Mouse (Mus musculus) testis, adult 2 months (tissue): ENCODE measurements around the gene Podnl1. TPM values are rescaled to one million over a fixed set of nuclear protein-coding genes. Genes with fewer than 3 reads are reported as not detected.

ENCODE experiments used
- H3K27ac ChIP-seq: fragments of 200-500 bp; 2 replicates; pipeline ENCODE4 v1.5.1; 2012; ENCODE audit warnings: low read depth, low read length; ENCODE audit not compliant: control insufficient read depth, insufficient read depth
- H3K27me3 ChIP-seq: fragments of 200-500 bp; 2 replicates; pipeline ENCODE4 v1.6.1; 2012; ENCODE audit warnings: mild to moderate bottlenecking, low read length, moderate library complexity; ENCODE audit not compliant: control insufficient read depth, insufficient read depth
- H3K36me3 ChIP-seq: fragments of 200-500 bp; 2 replicates; pipeline ENCODE4 v1.6.1; 2012; ENCODE audit warnings: mild to moderate bottlenecking, low read length; ENCODE audit not compliant: control insufficient read depth, insufficient read depth
- H3K4me1 ChIP-seq: fragments of 200-500 bp; 2 replicates; pipeline ENCODE4 v1.6.1; 2012; ENCODE audit warnings: low read length; ENCODE audit not compliant: control insufficient read depth, insufficient read depth
- H3K4me3 ChIP-seq: fragments of 200-500 bp; 2 replicates; pipeline ENCODE4 v1.5.1; 2012; ENCODE audit warnings: low read depth, mild to moderate bottlenecking, low read length, moderate library complexity, mixed read lengths; ENCODE audit not compliant: control insufficient read depth
- CTCF ChIP-seq: fragments of 200-500 bp; IDR thresholded peaks from 2 replicates; pipeline ENCODE4 v1.5.1; 2012; ENCODE audit warnings: low read depth, mild to moderate bottlenecking, inconsistent platforms, low read length, moderate library complexity; ENCODE audit not compliant: control insufficient read depth, insufficient read depth, insufficient replicate concordance
- POLR2A ChIP-seq: fragments of 200-500 bp; IDR thresholded peaks from 2 replicates; pipeline ENCODE4 v1.6.1; 2012; ENCODE audit warnings: low read depth, mild to moderate bottlenecking, inconsistent platforms, low read length, moderate library complexity; ENCODE audit not compliant: control insufficient read depth
- polyA plus RNA-seq: library from polyadenylated mRNA; depleted of rRNA; stranded (reverse); fragments of >200 nt; gene quantifications from 2 replicates; pipeline ENCODE4 v1.2.3, GENCODE M21; 2012; rRNA removed

The Podnl1 gene
- polyA plus RNA-seq = 0.07 and 0.14 TPM in 2 replicates

DNA sequence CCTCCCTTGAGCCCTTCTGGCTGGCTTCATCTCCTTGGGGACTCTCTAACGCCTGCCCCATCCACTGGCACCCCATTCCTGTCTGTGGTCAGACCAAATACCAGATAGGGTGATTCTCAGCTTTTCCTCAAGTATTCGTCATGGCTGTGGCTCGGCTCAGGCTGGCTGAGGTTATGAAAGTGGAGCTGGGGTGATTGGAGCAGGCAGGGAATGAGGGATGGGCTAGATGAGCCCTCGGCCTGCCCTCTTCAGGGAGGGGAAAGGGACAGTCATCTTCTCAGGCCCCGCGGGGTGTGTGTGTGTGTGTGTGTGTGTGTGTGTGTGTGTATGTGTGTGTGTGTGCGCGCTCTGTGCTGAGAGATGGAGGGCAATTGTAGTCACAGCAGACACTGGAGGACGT lies at the start of gene Podnl1:
Gene Podnl1, plus strand, starts transcription at position 334 of the 400 bp plus-strand sequence.
- Histone ChIP-seq H3K27ac (no peak within 1 kb of the TSS), H3K4me1 (no peaks in the 10 kb centered on the region; the same call in 1 of the 2 replicates), H3K4me3 (no peak within 1 kb of the TSS), H3K27me3 (no peaks in the 10 kb centered on the region), H3K36me3 (no peaks in the 10 kb centered on the region)
- TF ChIP-seq CTCF (no peak), POLR2A (no peak)

DNA sequence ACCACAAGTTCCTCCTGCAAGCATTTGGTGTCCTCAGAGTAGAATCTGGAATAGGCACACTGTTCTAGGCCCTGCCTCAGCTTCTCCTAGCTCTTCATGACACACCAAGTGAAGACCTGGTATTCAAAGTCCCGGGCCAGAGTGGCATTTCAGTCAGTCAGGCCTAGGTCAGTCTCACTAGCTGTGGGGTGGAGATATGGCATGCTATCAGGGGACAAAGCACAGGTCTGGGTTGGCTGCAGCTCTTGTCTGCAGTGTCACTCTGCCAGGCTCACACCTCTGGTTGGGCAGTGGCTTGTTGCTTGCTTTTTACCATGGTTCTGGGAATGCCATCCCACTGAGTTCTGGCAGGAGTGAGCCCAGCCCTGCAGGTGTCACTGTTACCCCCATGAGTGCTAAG lies 49.4 kb upstream of the Podnl1 start:
- H3K36me3 ChIP-seq = no peaks in the 10 kb centered on the region
- no peak for TF ChIP-seq POLR2A
- TF ChIP-seq CTCF = no peak
- peaks cover 11% of the 10 kb centered on the region for H3K4me1 ChIP-seq

DNA sequence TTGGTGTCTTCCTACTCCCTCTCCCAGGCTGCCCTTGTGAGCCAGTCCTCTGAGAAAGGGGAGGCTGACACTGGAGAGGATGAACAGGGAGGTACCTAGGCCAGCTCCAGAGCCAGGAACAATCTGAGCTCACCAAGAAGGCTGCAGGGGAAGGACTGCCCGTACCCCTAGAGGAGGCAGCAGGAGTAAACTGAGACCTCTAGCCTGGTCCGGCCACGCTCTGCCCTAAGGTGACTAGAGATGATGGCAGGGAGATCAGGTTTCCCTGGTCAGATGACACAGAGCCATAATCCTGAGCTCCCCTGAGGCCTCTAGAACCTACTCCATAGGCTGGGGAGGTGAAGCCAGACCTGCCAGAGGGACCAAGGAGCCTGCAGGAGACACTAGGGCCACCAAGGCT lies 48.9 kb upstream of the Podnl1 start:
- no peaks in the 10 kb centered on the region for H3K36me3 ChIP-seq

More for the DNA sequence above, 49.4 kb upstream of the Podnl1 start:
- Histone ChIP-seq H3K4me3 (no peak overlapping the region), H3K27me3 (no peaks in the 10 kb centered on the region), H3K27ac (no peak overlapping the region)

DNA sequence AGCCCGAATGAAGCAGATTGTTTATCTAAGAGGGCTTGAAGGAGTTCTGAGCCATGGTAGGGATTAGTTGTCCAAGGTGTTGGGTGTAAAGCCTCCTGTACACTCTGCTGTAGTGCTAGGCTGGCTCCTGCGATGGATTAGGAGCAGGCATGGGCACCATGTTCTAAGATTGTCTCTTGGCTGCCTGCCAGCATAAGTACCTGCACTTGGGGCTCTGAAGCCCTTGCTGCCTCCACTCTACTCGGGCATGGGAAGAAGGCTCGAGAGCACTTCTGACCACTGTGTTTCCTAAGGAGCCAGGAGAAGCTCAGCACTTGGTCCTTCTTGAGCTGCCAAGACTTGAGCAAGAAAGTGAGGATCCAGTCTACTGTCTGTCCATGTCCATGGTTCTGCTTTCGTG lies 46.6 kb upstream of the Podnl1 start:
- H3K27me3 ChIP-seq = no peaks in the 10 kb centered on the region
- H3K4me1 ChIP-seq = peaks cover 2% of the 10 kb centered on the region; the same call in 1 of the 2 replicates
- H3K4me3 ChIP-seq = no peak overlapping the region
- no peak overlapping the region for H3K27ac ChIP-seq
- no peaks in the 10 kb centered on the region for H3K36me3 ChIP-seq
- TF ChIP-seq CTCF (no peak), POLR2A (no peak)

More for the DNA sequence above, 48.9 kb upstream of the Podnl1 start:
- peaks cover 7% of the 10 kb centered on the region for H3K4me1 ChIP-seq
- H3K4me3 ChIP-seq = no peak overlapping the region
- H3K27ac ChIP-seq = no peak overlapping the region
- TF ChIP-seq POLR2A (no peak), CTCF (no peak)
- no peaks in the 10 kb centered on the region for H3K27me3 ChIP-seq

DNA sequence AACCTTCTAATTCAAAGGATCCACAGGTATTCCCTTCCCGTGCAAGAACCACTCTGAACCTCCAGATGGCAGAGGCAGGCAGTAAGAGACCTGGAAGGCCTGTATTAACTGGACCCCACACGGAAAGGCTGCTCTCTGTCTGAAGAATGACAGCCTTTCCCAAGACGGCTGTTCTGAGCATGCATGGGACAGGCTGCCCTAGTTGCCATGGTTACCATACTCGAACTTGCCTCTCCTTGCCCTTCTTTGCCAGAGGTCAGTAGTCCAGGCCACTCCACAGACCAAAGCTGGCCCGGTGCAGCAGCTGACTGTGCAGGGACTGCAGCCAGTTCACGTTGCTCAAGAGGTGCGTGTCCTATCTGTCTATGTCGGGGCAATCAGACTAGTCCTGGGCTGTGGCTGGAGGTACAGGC lies 42.0 kb upstream of the Podnl1 start:
- Histone ChIP-seq H3K36me3 (no peaks in the 10 kb centered on the region), H3K4me3 (no peak overlapping the region), H3K27me3 (no peaks in the 10 kb centered on the region), H3K27ac (no peak overlapping the region), H3K4me1 (peaks cover 6% of the 10 kb centered on the region)
- TF ChIP-seq POLR2A (no peak), CTCF (no peak)

DNA sequence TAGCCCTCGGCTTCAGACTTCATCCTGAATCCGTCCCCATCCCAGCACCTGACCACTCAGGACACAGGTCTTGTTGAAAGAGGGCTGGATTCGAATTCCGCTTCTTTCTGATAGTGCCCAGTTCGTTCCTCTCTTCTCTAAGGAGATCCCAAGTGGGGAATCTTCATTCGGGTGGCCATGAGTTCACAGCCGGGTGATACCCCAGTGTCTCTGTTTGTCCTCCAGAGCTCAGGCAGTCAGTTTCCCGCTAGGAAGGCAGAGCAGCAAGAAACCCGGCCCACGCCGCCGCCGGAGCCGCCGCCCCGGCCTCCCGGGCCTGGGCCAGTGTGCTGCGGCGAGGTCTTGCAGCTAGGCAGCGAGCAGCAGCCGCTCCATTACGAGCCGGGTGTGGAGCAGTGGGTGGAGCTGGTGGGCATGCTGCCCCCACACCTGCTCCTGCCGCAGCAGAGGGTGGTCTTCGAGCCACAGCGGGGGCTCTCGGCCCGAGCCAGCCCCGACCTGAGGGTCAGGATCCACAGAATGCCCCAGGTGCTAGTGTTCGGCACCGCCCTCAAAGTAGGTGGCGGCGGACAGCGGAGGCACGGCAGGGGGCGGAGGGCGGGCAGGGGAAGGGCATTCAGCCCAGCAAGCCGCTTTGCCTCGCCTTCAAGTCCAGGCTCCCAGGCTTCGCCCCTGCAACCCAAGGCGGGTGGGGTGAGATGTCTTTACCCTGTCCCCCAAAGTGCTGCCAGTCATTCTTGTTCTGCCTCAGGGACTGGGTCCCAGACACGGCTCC lies 41.3 kb upstream of the Podnl1 start:
- no peaks in the 10 kb centered on the region for H3K36me3 ChIP-seq
- no peak overlapping the region for H3K27ac ChIP-seq
- TF ChIP-seq CTCF (no peak), POLR2A (no peak)
- H3K4me1 ChIP-seq = peaks cover 6% of the 10 kb centered on the region
- H3K27me3 ChIP-seq = no peaks in the 10 kb centered on the region
- H3K4me3 ChIP-seq = no peak overlapping the region; the same call in 1 of the 2 replicates

DNA sequence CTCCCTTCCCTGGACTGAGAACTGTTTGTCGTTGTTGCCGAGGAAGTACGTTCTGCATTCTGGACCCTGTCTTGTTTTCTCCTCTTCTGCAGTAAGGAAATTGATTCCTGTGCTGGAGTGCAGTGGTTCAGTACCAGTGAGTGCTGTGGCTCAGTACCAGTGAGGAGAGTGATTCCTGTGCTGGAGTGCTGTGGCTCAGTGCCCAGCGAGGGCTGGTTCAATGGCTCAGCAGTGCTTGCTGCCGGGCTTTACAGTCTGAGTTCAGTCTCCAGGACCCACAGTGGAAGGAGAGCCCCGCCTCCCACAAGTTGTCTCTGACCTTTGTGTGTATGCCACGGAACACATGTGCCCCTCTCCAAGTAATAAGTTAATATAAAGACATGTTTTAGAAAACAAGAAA lies 38.6 kb upstream of the Podnl1 start:
- Histone ChIP-seq H3K27me3 (no peaks in the 10 kb centered on the region), H3K27ac (no peak overlapping the region), H3K36me3 (no peaks in the 10 kb centered on the region), H3K4me3 (no peak overlapping the region), H3K4me1 (peaks cover 6% of the 10 kb centered on the region)
- TF ChIP-seq POLR2A (no peak), CTCF (no peak)
